Mouse (Mus musculus) heart, adult 18-20 months (tissue): Measurements from ENCODE around the gene Rars2. TPM values are rescaled to one million over a fixed set of nuclear protein-coding genes. Genes with fewer than 3 reads are reported as not detected.
"Not testable (repeated sequence)": the region's sequence is repeated elsewhere in the genome, so short reads cannot be mapped to it uniquely, and the experiment has no call there.

ENCODE experiments used
- DNase-seq, 2 experiments: peaks; one replicate each; pipeline ENCODE4 v3.0.0; 2021 to 2022; ENCODE audit warnings: mixed read lengths in 1 of 2
- long read RNA-seq, 2 experiments: library from polyadenylated mRNA; stranded (forward); transcript quantifications; one replicate each; pipeline ENCODE4 v2.0.0; 2021
- total RNA-seq, 2 experiments: library from RNA; stranded (reverse); gene quantifications; 2 replicates each; pipeline ENCODE4 v1.2.3; 2021

Rars2 gene
- 10 to 100 TPM; 22.5 to 25.4 TPM for total RNA-seq
- long read RNA-seq, experiment 1, transcript Rars2-201 (20 exons, 1,868 nt) = major isoform, 11 of 23 reads
- long read RNA-seq, experiment 1, partial matches to known transcripts = 0 of 23 reads
- long read RNA-seq, experiment 1, other reads (novel, unspliced or antisense) = 11 of 23 reads
- long read RNA-seq, experiment 2, transcript Rars2-201 (20 exons, 1,868 nt) = major isoform, 11 of 14 reads
- long read RNA-seq, experiment 2, partial matches to known transcripts = 0 of 14 reads
- long read RNA-seq, experiment 2, other reads (novel, unspliced or antisense) = 3 of 14 reads

DNA sequence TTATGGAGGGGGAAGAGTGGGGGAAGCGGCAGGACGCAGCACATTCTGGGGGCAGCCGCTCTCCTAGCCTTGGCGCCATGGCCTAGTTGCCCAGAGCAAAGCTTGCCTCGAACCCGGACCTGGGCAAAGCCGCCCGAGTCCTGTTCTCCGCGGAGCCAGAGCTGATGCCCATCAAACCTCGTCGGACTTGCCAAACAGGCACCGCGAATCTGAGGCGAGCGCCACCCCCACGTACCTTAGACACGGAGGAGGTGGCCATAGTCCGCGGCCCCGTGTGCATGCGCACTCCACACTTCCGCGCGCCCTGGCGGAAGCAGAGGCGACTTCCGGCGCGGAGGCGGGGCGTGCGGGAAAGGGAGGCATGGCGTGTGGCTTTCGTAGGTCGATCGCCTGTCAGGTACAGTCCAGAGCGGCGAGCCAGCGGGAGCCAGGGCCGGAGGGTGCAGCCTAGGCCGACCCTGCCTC is at the start of gene Rars2, which contains the start of gene Orc3:
Rars2 (plus strand) TSS at position 328 of the 465 bp plus-strand sequence.
Orc3 (minus strand) TSS at position 315 of the 465 bp plus-strand sequence.
- DNase-seq = peak; percentile 93 to 94

DNA sequence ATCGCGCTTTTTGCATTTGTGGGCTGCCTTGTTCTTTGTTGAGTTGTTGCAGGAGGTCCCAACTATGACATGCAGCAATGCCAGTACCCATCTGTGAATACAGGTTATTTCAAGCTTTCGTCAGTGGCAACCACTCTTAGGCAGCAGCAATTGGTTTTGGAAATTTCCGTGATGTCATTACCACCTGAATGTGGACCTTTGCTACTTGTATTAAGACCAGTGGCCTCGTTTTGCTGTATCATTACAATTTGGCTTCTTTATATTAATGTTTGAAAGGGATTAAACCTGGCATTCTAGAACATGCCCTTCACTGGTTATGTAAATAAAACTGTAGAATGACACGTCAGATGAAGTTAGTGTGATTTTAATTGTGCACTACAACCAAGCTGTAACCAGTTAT is 48.5 kb upstream of the Rars2 start:
- DNase-seq = no peak

DNA sequence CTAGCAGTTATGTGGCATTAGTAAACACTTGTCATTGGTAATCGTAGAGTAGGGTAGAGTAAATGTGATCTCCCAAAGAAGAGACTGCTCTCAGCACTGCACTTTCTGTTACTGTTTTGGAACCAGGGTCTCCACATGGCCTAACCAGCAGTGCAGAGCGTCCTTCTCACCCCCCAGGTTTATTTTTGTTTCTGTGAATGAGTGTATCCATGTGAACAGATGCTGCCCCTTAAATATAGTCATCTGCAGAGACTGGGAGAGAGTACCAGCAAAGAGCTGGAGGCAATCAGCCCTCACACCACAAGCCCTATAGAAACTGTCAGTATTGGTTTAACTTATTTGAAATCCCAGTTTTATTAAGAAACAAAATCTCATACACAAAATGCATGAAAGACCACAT is 41.9 kb upstream of the Rars2 start:
- no peak for DNase-seq

DNA sequence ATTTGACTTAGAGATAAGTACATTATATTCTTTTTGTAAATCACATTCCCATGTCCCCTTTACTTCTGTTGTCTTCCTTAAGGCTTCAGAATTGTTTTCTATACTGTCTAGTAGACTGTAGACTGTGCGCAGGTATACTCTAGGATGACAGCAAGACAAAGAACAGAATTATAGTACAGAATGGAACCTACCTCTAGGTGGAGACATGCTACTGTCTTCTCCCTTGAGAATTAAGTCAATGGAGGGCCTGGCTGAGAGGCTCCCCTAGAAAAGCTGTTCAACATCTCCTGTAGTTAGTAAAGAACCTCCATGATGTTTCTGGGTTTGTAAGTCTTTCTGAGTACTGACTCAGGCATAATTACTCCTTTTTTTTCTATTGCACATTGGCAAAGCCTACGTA is 37.7 kb upstream of the Rars2 start:
- no peak for DNase-seq

DNA sequence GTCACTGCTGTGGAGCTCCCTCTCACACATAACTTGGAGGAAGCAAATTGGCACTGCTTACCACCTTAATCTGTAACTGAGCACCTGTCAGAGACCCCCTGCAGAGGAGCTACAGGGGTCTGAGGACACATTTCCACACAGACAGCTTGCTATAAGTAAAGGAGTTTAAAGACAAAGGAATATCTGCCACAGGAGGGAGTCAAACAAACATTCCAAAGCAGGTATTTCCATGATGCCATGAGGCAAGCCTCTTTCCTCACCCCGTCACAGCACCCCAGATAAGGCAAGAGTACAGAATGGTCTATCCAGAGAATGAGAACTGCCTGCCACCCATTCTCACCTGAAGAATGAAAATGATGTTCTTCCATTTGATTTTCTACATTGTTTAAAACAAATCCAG is 35.5 kb upstream of the Rars2 start:
- DNase-seq = no peak

DNA sequence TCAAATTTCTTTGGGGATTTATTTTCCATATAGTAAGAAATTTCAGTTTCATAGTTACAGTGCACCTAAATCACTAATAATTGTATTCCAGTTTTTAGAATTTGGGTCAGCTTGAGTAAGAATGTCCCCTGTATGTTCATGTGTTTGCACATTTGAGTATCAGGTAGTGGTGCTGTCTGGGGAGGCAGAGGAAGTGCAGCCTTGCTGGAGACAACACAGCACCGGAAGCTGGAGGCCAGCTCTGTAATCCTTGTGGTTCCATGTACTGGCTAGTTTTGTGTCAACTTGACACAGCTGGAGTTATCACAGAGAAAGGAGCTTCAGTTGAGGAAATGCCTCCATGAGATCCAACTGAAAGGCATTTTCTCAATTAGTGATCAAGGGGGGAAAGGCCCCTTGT is 33.3 kb upstream of the Rars2 start:
- not testable (repeated sequence) for DNase-seq

DNA sequence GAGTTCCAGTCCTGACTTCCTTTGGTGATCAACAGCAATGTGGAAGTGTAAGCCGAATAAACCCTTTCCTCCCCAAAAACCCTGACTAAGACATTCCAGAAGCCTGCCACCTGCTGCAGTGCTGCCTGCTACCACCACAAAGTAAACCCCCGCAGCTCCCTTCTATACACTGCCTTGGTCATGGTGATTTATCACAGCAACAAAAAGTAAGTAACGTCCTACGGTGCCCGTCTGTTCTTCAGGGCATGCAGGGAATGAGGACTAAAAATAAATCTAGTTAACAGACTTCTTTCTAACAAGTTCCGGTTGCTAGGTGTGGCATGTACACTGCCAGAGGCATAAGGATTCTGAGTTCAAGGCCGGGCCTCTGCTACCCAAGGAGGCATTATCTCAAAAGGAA is 32.8 kb upstream of the Rars2 start:
- DNase-seq = no peak

DNA sequence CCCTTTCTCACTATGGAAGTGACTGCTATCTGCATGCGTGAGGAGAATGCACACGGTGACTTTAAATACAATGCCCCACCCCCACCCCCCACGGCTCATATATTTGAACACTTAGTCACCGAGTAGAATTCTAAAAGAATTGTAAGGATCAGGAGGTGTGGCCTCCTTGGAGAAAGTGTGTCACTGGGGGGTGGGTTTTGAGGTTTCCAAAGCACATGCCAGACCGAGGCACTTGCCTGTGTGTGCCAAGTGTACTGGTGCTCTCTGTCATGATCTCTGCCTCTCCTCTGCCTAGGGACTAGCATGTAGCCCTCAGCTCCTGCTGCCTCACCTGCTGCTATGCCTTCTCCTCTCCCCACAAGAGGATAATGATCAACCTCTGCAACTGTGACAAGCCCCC is 32.3 kb upstream of the Rars2 start:
- DNase-seq = no peak

DNA sequence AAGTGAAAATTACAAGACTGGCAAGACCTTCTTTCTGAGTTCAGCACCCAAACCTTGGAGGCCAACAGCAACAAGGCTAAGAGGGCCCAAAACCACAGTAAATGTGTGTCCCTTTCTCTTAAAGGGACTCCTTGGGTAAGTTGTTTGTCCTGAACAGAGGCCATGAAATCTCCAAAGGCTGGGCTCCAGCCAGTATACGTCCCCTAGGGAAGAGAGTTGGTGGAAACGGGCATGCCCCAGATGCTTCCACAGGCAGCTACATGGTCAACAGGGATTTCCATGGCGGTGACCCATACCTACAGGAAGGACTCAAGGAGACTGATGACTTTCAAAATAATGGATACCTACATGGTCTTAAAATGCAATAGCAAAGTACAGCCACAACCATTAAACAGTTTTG is 31.3 kb upstream of the Rars2 start:
- DNase-seq = no peak

DNA sequence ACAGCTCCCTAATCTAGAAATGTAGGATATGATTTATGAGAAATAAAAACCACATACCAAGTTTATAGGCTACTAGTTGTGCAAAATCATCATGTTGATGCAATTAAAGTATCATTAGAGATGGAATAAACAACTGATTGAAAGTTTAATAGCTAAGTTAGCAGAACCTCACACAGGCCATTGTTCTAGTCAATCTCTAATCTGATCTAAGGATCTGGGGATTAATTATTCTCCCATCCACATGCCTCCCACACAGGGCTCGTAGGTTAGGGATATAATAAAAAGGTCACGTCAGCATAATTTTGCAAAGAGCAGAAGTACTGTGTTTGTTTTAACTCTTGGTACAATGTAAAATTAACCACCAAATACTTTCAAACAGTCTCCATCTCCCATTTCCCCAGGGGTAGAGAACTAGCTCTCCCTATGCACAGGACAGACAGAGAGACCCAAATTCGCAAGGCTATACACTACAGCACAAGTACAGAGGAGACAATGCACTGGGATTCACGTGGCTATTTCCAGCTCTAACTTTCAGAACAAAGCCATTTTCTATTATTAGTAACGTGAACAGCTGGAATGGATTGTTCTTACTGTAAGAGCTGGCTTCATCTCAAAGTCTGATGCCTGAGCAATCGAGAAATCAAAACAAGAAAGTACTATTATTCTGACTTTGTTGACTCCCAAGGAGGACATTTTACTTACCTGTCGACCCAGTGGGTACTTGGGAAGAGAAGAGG is 29.7 kb upstream of the Rars2 start:
- peak in 1 of 2 experiments; percentile 7 for DNase-seq

DNA sequence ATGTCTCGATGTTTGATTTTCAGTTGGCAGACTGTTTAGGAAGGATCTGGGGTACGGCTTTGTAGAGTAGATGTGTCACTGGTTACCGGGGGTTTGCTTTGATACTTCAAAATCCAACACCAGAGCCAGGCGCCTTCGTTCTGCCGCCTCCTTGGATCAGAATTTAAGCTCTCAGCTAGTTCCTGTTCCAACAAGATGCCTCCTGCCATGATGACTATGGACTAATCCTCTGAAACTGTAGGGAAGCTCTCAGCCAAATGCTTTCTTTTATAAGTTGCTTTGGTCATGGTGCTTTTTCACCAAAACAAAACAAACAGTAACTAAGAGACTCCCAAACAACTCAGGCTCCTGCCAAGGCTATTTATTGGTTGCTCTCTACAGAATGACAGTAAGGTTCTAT is 11.6 kb upstream of the Rars2 start:
- no peak for DNase-seq

DNA sequence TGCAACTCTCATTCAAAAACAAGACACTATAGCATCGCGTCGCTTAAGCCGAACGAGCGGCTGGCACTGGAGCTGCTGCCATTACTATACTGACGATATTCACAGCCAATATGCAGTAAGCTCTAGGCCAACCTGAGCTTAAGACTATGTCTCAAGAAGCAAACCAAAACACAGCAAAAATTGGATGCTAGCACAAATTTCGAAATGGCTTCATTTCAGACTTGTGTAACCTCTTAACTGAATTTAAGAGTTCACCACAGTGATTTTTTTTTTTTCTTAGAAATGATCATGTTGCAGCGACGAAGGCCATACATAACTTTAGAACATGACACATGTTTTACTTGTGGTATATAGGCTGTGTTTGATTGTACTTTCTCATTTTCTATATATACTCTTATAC is 8.1 kb upstream of the Rars2 start:
- DNase-seq = no peak

DNA sequence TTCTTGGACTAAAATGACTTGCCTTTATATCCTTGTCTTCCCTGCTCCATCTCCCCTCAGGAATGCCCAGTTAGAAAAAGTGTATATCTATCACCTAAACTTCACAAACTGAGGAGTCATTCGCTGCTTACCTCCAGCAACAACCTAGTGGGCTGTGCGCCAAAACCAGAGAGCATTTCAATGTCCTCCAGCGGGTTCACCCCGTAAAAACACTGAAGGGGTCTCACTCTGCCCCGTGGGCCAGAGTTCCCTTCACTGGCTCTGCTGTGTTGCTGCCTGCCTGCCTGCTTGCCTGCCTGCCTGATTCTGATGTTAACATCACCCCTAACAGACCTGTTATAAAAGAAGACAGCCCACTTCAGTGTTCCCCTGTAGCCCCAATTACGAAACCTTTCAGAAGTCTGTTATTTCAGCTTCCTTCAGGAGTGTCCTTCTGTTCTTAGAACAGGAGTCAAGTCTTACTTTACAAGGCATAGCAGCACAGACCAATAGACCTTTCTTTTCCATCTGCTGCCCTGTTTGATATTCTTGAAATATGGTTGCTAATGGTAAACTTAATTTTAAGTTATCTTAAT is 1.1 kb upstream of the Rars2 start:
- no peak for DNase-seq

DNA sequence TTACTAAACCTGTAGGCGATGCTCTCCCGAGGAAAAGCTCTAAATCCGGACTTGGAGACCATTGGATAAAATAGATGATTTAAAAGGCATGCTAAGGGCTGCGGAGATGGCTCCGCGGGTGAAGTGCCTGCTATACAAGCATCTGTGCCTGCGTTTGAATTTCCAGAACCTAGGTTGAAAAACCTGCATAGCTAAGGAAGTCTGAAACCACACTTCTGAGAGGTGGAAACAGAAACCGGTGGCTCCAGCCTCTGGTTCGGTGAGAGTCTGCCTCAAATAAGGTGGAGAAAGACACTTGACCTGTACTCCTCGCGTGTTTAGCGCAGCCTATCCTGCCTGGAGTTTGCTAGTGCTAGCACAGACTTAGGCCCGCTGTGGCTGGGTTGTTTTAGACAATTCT is 546 bp downstream of the Rars2 start:
- peak in 1 of 2 experiments; percentile 18 for DNase-seq

DNA sequence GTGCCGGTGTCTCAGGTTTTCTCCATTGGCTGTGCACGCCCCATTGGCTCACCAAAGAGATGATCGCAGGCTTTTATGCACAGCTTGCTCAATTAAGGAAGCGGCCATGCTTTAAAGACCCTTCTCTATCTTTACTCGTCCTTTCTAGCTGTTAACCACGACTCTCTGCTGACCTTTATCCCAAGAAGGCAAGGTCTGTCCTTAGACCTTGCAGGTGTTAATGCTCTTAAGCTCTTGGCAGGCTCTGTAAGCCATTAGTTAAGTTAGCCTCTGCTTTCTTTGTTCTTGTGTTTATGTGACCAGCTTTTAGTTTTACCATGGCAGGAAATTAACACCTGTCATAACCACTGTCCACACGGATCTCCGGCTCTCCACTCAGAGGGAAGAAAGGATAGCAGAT is 1.4 kb downstream of the Rars2 start:
- no peak for DNase-seq

DNA sequence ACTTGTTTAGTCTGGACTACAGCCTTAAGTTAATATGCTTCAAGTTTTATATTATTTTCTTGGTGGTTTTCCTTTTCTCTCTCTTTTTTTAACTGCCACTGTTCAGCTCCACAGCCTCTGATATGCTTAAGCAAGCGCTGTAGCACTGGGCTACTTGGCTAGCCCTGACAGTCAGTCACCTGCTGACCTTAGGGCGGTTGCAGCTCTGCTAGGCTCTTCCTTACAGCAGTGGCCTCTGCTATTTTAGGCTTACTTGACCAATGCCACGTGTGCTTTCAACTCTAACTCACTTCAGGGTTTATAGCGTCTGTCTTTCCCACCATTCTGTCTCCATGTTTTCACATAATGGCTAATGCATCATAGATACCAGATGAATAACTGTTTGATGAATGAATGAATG is 10.8 kb downstream of the Rars2 start:
- DNase-seq = peak in 1 of 2 experiments; percentile 6

DNA sequence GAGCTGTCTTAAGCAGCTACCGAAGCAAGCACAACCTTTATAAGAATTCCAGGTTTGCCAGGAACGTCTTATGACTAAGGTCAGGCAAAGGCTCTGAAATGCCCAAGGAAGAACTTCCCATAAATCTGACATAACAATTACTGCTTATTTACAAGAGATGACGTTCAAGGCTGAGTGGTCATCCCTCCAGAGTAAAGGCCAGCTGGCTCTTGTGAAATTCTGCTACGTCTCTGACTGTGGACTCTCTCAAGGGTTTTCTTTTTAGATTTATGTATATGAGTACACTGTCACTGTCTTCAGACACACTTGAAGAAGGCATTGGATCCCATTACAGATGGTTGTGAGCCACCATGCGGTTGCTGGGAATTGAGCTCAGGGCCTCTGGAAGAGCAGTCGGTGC is 11.6 kb downstream of the Rars2 start:
- DNase-seq = no peak

DNA sequence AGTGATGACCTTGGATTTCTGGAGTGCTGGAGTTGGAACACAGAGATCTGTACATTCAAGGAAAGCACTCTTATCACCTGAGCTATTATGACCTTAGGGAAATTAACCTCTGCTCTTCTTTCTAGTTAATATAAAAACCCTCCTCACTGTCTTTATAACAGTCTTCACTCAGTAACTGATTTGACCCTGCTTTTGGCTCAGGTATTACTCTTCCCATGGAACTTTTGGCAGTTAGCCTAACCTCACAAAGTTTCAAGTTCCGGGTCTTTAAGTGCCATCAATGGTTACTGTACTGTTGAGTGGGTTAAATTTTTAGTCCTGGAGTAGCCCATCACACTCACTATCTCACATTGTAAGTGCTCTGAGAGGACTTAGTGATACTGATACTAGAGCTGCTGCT is 15.2 kb downstream of the Rars2 start:
- no peak for DNase-seq

DNA sequence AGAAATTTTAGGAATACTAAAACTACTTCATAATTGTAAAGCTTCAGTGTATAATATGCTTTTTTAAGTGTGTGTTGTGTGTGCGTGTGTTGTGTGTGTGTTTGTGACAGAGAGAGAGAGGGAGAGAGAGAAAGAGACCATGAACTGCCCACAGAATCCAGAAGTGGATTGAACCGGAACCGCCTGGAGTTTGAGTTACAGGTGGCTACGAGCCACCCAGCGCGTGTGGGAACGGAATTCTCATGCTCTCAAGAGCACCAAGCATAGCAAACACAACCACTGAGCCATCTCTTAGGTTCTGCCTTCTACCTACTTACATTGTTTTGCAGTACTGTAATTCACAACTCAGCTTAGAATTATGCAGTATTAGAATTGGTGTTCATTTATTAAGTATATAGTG is 19.4 kb downstream of the Rars2 start:
- DNase-seq = no peak

DNA sequence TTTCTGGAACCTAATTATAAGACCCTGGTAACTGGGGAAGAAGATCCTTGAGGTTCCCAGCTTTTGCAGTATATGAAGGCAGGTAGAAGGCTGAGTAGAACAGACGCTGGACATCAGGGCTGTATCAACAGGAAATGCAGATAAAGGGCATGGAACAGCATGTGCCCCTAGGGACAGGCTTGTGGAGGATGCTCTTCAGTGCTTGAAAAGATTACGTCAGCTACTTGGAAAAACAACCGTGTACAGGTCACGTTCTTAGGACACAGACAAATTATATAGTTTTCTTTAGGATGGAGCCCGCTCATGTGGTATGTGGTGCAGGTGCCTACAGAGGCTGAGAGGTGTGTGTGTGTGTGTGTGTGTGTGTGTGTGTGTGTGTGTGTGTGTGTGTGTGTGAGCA is 21.3 kb downstream of the Rars2 start:
- DNase-seq = no peak

DNA sequence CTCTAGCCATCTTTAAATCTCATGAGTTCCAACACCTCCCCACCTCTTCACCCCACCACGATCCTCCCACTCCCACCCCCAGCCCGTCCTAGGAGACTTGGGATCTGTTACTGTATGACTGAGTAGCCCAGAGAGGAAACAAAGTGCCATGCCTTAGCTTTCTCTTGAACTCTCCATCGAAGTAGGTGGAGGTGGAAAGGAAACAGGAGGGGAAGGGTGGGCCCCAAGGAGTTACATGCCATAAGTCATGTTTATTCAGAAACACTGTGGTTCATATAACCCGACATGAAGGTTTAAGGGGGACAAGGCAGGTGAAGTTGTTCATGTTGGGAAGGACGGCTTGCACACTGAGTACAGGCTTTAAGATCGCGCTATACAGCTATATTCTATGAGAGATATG is 22.6 kb downstream of the Rars2 start:
- DNase-seq = no peak

DNA sequence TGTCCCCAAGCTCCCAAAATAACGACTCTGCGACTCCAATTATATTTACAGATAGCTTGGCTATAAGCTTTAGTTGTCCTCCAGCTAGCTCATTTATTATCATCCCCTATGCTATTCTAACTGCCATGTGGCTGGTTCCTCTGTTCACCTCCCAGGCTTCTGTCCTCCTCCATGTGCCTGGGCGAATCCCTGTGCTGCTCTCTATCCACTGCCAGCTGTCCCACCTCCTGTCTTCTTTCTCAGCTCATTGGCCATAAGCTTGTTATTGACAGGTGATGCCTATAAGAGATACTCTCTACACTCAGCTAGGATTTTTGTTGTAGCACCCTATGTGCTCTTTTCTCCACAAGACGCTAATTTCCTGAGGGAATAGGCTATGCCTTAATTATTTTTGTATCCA is 23.1 kb downstream of the Rars2 start:
- DNase-seq = no peak

DNA sequence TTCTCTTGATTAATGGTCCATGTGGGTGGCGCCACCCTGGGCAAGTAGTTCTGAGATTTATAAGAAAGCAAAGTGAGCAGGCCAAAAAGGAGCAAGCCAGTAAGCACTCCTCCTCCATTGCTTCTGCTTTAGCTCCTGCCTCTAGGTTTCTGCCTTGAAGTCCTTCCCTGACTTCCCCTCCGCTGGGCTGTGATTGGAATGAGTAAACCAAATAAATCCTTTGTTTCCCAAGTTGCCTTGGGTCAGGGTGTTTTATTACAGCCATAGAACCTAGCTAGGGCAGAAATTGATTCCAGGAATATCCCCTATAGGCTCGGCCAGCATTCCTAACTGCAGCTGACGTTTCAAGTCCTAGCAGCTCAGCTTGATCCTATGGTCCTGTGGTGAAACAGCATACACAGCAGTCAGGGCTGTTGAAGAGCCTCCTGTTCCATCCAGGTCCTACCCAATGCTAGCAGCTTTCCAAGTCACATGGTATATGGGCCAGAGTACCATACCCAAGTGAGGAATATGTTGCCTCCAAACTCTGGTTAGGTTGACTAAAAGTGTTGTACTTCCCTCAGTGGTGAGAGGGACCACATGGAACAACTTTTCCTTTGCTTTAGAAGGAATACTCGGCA is 25.1 kb downstream of the Rars2 start:
- DNase-seq = no peak
